Mouse (Mus musculus) hindbrain, embryonic 13.5 days (tissue): ENCODE measurements around the gene Dph5. TPM values are rescaled to one million over a fixed set of nuclear protein-coding genes. Genes with fewer than 3 reads are reported as not detected.

Experiments
- ATAC-seq: fragments of 200-750 bp; cut with Nextera tagmentation; 2 replicates; pipeline ENCODE4 v1.8.0; 2017; ENCODE audit warnings: moderate TSS enrichment; ENCODE audit not compliant: low FRiP score
- H3K27ac ChIP-seq: fragments of 300-500 bp; sonication (generic); 2 replicates; pipeline ENCODE4 v1.5.1; 2015; ENCODE audit warnings: inconsistent platforms, mild to moderate bottlenecking, moderate library complexity
- H3K27me3 ChIP-seq: fragments of 300-500 bp; sonication (generic); 2 replicates; pipeline ENCODE4 v1.6.1; 2015; ENCODE audit warnings: mild to moderate bottlenecking, inconsistent platforms
- H3K36me3 ChIP-seq: fragments of 300-500 bp; sonication (generic); 2 replicates; pipeline ENCODE4 v1.6.1; 2015; ENCODE audit warnings: mild to moderate bottlenecking, inconsistent platforms
- H3K4me1 ChIP-seq: fragments of 300-500 bp; sonication (generic); replicated peaks from 2 replicates; pipeline ENCODE4 v1.6.1; 2015; ENCODE audit warnings: inconsistent platforms
- H3K4me2 ChIP-seq: fragments of 300-500 bp; sonication (generic); 2 replicates; pipeline ENCODE4 v1.6.1; 2015; ENCODE audit warnings: inconsistent platforms, mild to moderate bottlenecking, moderate library complexity
- H3K4me3 ChIP-seq: fragments of 300-500 bp; sonication (generic); 2 replicates; pipeline ENCODE4 v1.5.1; 2015; ENCODE audit warnings: mild to moderate bottlenecking, inconsistent platforms
- H3K9ac ChIP-seq: fragments of 300-500 bp; sonication (generic); 2 replicates; pipeline ENCODE4 v1.6.1; 2015; ENCODE audit warnings: mild to moderate bottlenecking, inconsistent platforms
- H3K9me3 ChIP-seq: fragments of 300-500 bp; sonication (generic); 2 replicates; pipeline ENCODE4 v1.6.1; 2016; ENCODE audit warnings: inconsistent platforms
- WGBS: fragments of 180-500 bp; shearing (Covaris S2); methylation state at CpG from one replicate; pipeline ENCODE4 v1.1.7; 2015; 5-methylcytosine and 5-hydroxymethylcytosine counted together
- polyA plus RNA-seq: library from polyadenylated mRNA; unstranded; fragments of >200 nt; fragmentation: Nextera tagmentation; extraction: Ambion mirVana; gene quantifications from 2 replicates; pipeline ENCODE4 v1.2.1, GENCODE M21; 2015

Dph5 gene
- polyA plus RNA-seq, 1 experiment from 2014 or later = 25.6 TPM

GRCm38 (mm10) chr3:115941464-115941863 lies 53.8 kb downstream of the Dph5 start:
- Histone ChIP-seq H3K9me3 (no peaks in the 10 kb centered on the region), H3K4me3 (no peak overlapping the region), H3K9ac (no peak overlapping the region), H3K27ac (no peak overlapping the region), H3K36me3 (peaks cover 51% of the 10 kb centered on the region), H3K4me1 (no peaks in the 10 kb centered on the region), H3K27me3 (no peaks in the 10 kb centered on the region), H3K4me2 (no peak overlapping the region)
- no peak for ATAC-seq
- 96% methylated on average over 8 of the region's 8 CpGs for WGBS

DNA sequence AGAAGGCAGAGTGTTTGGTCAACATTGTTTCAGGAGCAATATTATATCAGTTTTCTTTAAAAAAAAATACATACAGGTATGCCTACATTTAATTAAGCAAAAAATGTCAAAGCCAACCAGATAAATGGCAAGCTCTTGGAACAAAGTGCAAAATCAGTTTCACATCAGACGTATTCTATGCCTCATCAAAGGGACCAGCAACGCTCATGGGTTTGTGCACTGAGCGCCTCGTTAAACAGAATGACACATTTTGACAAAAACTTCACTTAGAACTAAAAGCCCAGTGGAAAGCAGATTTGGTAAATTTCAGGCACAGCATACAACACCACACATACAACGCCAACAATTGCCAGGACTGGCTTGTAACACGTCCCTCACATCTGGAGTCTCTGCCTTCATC lies 56.7 kb downstream of the Dph5 start:
- 91% methylated on average over 6 of the region's 6 CpGs for WGBS

GRCm38 (mm10) chr3:115946272-115946671 lies 58.6 kb downstream of the Dph5 start:
- H3K4me3 ChIP-seq = no peak overlapping the region
- ATAC-seq = no peak
- no peak overlapping the region for H3K4me2 ChIP-seq
- peaks cover 10% of the 10 kb centered on the region; the same call in 1 of the 2 replicates for H3K4me1 ChIP-seq
- H3K27ac ChIP-seq = no peak overlapping the region
- WGBS = 97% methylated on average over 8 of the region's 8 CpGs
- H3K9ac ChIP-seq = no peak overlapping the region
- H3K36me3 ChIP-seq = peaks cover 61% of the 10 kb centered on the region
- H3K9me3 ChIP-seq = no peaks in the 10 kb centered on the region
- H3K27me3 ChIP-seq = no peaks in the 10 kb centered on the region

More for the DNA sequence above, 56.7 kb downstream of the Dph5 start:
- H3K4me3 ChIP-seq = no peak overlapping the region
- no peak overlapping the region for H3K4me2 ChIP-seq
- H3K4me1 ChIP-seq = no peaks in the 10 kb centered on the region
- peaks cover 58% of the 10 kb centered on the region for H3K36me3 ChIP-seq
- no peaks in the 10 kb centered on the region for H3K27me3 ChIP-seq
- no peak overlapping the region for H3K9ac ChIP-seq
- no peaks in the 10 kb centered on the region for H3K9me3 ChIP-seq
- ATAC-seq = no peak
- no peak overlapping the region for H3K27ac ChIP-seq

DNA sequence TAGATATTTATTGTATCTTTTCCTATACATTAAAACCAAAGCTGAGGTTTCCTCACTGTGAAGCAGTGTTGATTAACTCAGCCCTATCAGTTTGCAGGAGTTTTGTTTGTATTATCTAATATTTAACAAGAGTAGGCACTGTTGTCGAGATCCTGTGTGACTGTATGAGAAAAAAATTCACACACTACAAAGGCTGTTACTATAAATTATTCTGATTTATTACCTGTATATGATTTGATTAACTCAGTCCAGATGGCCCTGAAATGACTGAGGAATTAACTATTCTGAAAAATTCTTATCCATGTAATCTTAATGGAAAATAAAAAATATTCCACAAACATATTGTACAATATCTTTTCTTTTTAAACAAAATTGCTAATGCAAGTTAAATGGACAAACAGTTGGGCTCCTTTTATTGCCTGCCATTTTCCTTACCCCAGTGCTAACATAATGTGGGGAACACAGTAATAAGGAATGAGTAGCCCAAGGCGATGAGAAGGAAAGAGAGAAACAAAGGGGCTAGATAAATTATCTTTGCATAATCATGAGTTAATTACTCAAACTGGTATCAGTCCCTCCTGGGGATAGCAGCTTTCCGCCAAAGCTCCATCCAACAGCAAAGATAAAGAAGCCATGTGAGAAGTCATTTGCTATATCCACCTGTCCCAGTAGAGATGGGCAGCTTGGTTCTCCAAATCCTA lies 61.7 kb downstream of the Dph5 start:
- Histone ChIP-seq H3K4me2 (no peak overlapping the region), H3K27me3 (no peaks in the 10 kb centered on the region), H3K9ac (no peak overlapping the region), H3K4me1 (peaks cover 12% of the 10 kb centered on the region; the same call in 1 of the 2 replicates), H3K36me3 (peaks cover 58% of the 10 kb centered on the region), H3K27ac (peak overlapping the region; percentile 64), H3K4me3 (no peak overlapping the region), H3K9me3 (no peaks in the 10 kb centered on the region)
- WGBS = 52% methylated on average over 3 of the region's 3 CpGs
- peak; percentile 87 for ATAC-seq

DNA sequence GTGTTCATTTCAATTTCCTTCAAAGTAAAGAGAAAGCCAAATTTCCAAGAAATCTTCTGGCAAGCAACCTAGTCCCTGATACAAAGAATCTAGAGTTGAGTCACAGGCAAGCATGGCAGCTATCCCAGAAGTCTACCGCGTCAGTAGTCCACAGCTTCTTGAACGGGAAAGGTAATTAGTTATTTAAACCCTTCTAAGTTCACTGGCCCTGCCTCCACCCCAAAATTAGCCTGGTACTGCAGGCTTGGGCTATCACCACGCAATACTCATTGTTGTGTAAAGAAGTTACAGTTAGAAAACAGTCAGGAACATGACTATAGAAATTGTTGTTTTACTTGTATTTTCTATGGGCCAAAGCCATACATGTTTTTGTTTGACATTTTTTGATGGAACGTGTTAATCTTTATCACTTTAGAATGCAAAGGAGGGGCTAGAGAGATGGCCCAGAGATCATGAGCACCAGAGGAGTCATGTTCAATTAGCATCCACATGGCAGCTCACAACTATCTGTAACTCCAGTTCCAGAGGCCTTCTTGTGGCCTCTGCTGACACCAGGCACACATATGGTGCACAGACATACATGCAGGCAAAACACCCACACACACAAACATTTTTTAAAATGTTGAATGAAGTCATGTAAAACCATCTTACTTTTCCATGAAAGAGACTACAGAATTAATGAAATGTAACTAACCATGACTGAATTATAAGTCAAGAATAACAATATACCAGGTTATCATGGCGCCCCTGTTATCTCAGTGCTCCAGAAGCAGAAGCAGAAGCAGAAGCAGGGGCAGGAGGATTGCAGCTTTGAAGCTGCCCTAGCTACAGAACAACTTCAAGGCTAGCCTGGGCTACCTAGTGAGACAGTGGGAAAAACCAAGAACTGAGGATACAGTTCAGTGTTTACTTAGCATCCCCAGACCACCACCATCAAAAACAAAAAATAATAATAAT lies 62.6 kb downstream of the Dph5 start:
- Histone ChIP-seq H3K36me3 (peaks cover 56% of the 10 kb centered on the region), H3K4me1 (peaks cover 12% of the 10 kb centered on the region; the same call in 1 of the 2 replicates), H3K4me2 (no peak overlapping the region), H3K27ac (peak overlapping the region; percentile 30), H3K9ac (no peak overlapping the region), H3K27me3 (no peaks in the 10 kb centered on the region), H3K4me3 (no peak overlapping the region), H3K9me3 (no peaks in the 10 kb centered on the region)
- ATAC-seq = peak; percentile 46
- WGBS = 77% methylated on average over 6 of the region's 6 CpGs

- peak overlapping the region; percentile 15; the same call in 1 of the 2 replicates for H3K27ac ChIP-seq
- peaks cover 61% of the 10 kb centered on the region for H3K36me3 ChIP-seq
- WGBS = 68% methylated on average over 3 of the region's 3 CpGs
- peaks cover 12% of the 10 kb centered on the region; the same call in 1 of the 2 replicates for H3K4me1 ChIP-seq
- H3K4me2 ChIP-seq = no peak overlapping the region
- no peaks in the 10 kb centered on the region for H3K27me3 ChIP-seq
- H3K4me3 ChIP-seq = no peak overlapping the region
- no peak overlapping the region for H3K9ac ChIP-seq
- ATAC-seq = no peak
- H3K9me3 ChIP-seq = no peaks in the 10 kb centered on the region
Measured at GRCm38 (mm10) chr3:115951221-115951620, 63.6 kb downstream of the Dph5 start.

- Histone ChIP-seq H3K9ac (no peak overlapping the region), H3K4me2 (no peak overlapping the region), H3K9me3 (no peaks in the 10 kb centered on the region), H3K36me3 (peaks cover 63% of the 10 kb centered on the region), H3K27me3 (no peaks in the 10 kb centered on the region), H3K4me1 (peaks cover 12% of the 10 kb centered on the region; the same call in 1 of the 2 replicates), H3K27ac (no peak overlapping the region), H3K4me3 (no peak overlapping the region)
- WGBS = 82% methylated on average over 4 of the region's 4 CpGs
- ATAC-seq = no peak
Measured at GRCm38 (mm10) chr3:115952356-115952755, 64.7 kb downstream of the Dph5 start.

- Histone ChIP-seq H3K36me3 (peaks cover 66% of the 10 kb centered on the region), H3K4me2 (no peak overlapping the region), H3K4me3 (no peak overlapping the region), H3K27ac (no peak overlapping the region), H3K9me3 (no peaks in the 10 kb centered on the region), H3K9ac (no peak overlapping the region), H3K4me1 (peaks cover 12% of the 10 kb centered on the region; the same call in 1 of the 2 replicates), H3K27me3 (no peaks in the 10 kb centered on the region)
- 81% methylated on average over 3 of the region's 3 CpGs for WGBS
- no peak for ATAC-seq
Measured at GRCm38 (mm10) chr3:115953088-115953487, 65.5 kb downstream of the Dph5 start.

DNA sequence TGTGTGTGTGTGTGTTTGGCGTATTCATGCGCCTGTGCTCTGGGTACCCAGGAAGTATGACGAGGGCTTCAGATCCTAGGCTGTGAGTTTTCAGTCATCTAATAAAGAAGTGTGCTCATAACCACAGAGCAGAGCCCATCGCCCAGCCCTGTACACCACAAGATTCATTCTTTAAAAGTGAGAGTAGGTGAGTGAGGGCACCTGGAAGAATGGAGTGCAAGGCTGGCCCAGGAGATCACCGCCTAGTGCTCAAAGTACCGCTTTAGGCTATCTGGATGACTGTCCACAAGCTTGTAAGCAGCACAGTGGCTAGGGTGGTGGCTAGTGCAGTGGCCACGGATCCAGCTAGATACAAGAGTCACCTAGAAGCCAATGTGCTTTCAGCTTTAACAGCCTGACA lies 69.6 kb downstream of the Dph5 start:
- no peak for ATAC-seq

GRCm38 (mm10) chr3:115961311-115962027 lies 73.8 kb downstream of the Dph5 start:
- H3K9me3 ChIP-seq = no peaks in the 10 kb centered on the region
- no peaks in the 10 kb centered on the region for H3K27me3 ChIP-seq
- H3K4me3 ChIP-seq = no peak overlapping the region
- H3K9ac ChIP-seq = no peak overlapping the region
- WGBS = 81% methylated on average over 11 of the region's 11 CpGs
- no peak for ATAC-seq
- H3K4me2 ChIP-seq = no peak overlapping the region
- H3K4me1 ChIP-seq = no peaks in the 10 kb centered on the region
- no peak overlapping the region for H3K27ac ChIP-seq
- peaks cover 37% of the 10 kb centered on the region for H3K36me3 ChIP-seq

More for the DNA sequence above, 69.6 kb downstream of the Dph5 start:
- no peaks in the 10 kb centered on the region for H3K4me1 ChIP-seq
- no peak overlapping the region for H3K4me2 ChIP-seq
- H3K9me3 ChIP-seq = no peaks in the 10 kb centered on the region
- no peak overlapping the region for H3K9ac ChIP-seq
- no peaks in the 10 kb centered on the region for H3K27me3 ChIP-seq
- no peak overlapping the region for H3K4me3 ChIP-seq
- peaks cover 59% of the 10 kb centered on the region for H3K36me3 ChIP-seq
- H3K27ac ChIP-seq = no peak overlapping the region
- WGBS = over 99% methylated on average over 7 of the region's 7 CpGs

DNA sequence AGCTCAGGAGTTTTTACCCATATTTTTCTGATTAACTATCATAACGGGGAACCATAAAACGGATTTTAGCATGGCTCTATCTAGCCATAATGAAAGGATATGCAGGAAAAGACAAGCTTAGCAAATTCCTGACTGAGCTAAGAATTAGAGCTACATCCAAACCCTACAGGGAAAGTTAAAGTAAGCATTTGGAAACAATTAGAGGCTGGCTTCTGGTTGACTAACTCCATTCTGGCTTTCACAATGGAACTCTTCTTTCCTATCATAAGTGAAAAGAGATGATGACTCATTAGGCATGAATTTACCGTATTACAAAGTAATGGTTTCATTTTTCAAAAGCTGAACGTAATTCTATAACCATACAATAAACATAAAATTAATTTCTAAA lies 74.4 kb downstream of the Dph5 start:
- WGBS = 54% methylated on average over 4 of the region's 4 CpGs
- Histone ChIP-seq H3K36me3 (peaks cover 36% of the 10 kb centered on the region), H3K4me1 (no peaks in the 10 kb centered on the region), H3K4me2 (no peak overlapping the region), H3K9me3 (no peaks in the 10 kb centered on the region), H3K9ac (no peak overlapping the region), H3K4me3 (no peak overlapping the region), H3K27me3 (no peaks in the 10 kb centered on the region), H3K27ac (no peak overlapping the region)
- ATAC-seq = no peak

DNA sequence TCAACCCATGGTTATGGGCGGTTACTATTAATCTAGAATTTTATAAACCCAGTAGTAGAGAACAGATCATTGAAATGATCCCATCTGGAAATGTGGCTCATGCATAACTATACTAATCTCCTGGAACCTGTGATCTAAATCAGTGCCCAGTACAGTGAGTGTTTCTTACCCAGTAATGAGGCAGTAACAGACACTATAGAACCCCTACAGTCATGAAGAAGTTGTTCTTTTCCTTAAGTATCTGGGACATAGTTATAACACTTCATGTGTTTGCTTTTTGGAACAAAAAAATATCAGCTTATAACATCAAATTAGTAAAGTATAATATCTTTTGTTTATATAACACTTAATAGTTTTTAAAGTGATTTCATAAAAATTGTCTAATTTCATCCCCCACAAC lies 76.0 kb downstream of the Dph5 start:
- H3K36me3 ChIP-seq = peaks cover 25% of the 10 kb centered on the region
- H3K9me3 ChIP-seq = no peaks in the 10 kb centered on the region
- no peak overlapping the region for H3K9ac ChIP-seq
- H3K27ac ChIP-seq = no peak overlapping the region
- H3K4me3 ChIP-seq = no peak overlapping the region
- no peaks in the 10 kb centered on the region for H3K27me3 ChIP-seq
- 92% methylated on average over 1 of the region's 1 CpGs for whole genome bisulfite sequencing
- H3K4me2 ChIP-seq = no peak overlapping the region
- H3K4me1 ChIP-seq = 0 out of 2 replicates have a peak, but pooled peaks cover under 1% of the 10 kb centered on the region
- ATAC-seq = no peak
